Mouse (Mus musculus) neural tube, embryonic 13.5 days (tissue): ENCODE data around the gene Xlr4b. TPM values are rescaled to one million over a fixed set of nuclear protein-coding genes. Genes with fewer than 3 reads are reported as not detected.
A peak's percentile ranks its signal among the peaks of the same experiment; 100 is the strongest.
"Not testable (repeated sequence)": the region's sequence is repeated elsewhere in the genome, so short reads cannot be mapped to it uniquely, and the experiment has no call there.

Source experiments
- ATAC-seq: fragments of 200-750 bp; cut with Nextera tagmentation; 2 replicates; pipeline ENCODE4 v1.8.0; 2017; ENCODE audit warnings: low read depth, mild to moderate bottlenecking, moderate TSS enrichment, moderate library complexity
- H3K27ac ChIP-seq: fragments of 300-500 bp; sonication (generic); replicated peaks from 2 replicates; pipeline ENCODE4 v1.5.1; 2015; ENCODE audit warnings: moderate library complexity, mild to moderate bottlenecking, inconsistent platforms
- H3K27me3 ChIP-seq: fragments of 300-500 bp; sonication (generic); 2 replicates; pipeline ENCODE4 v1.6.1; 2015; ENCODE audit warnings: mild to moderate bottlenecking, inconsistent platforms
- H3K36me3 ChIP-seq: fragments of 300-500 bp; sonication (generic); 2 replicates; pipeline ENCODE4 v1.6.1; 2015; ENCODE audit warnings: mild to moderate bottlenecking, inconsistent platforms
- H3K4me1 ChIP-seq: fragments of 300-500 bp; sonication (generic); replicated peaks from 2 replicates; pipeline ENCODE4 v1.6.1; 2015; ENCODE audit warnings: inconsistent platforms
- H3K4me2 ChIP-seq: fragments of 300-500 bp; sonication (generic); 2 replicates; pipeline ENCODE4 v1.6.1; 2015; ENCODE audit warnings: inconsistent platforms, mild to moderate bottlenecking, moderate library complexity
- H3K4me3 ChIP-seq: fragments of 300-500 bp; sonication (generic); 2 replicates; pipeline ENCODE4 v1.5.1; 2015; ENCODE audit warnings: mild to moderate bottlenecking, inconsistent platforms
- H3K9ac ChIP-seq: fragments of 300-500 bp; sonication (generic); 2 replicates; pipeline ENCODE4 v1.6.1; 2015; ENCODE audit warnings: moderate library complexity, mild to moderate bottlenecking, inconsistent platforms
- H3K9me3 ChIP-seq: fragments of 300-500 bp; sonication (generic); 2 replicates; pipeline ENCODE4 v1.6.1; 2016; ENCODE audit warnings: inconsistent platforms
- WGBS: fragments of 180-500 bp; shearing (Covaris S2); methylation state at CpG from one replicate; pipeline ENCODE4 v1.1.7; 2015; 5-methylcytosine and 5-hydroxymethylcytosine counted together
- polyA plus RNA-seq: library from polyadenylated mRNA; unstranded; fragments of >200 nt; fragmentation: Nextera tagmentation; extraction: Ambion mirVana; gene quantifications from 2 replicates; pipeline ENCODE4 v1.2.1, GENCODE M21; 2015

Gene Xlr4b
- polyA plus RNA-seq = 0.74 and 1.2 TPM in 2 replicates

DNA sequence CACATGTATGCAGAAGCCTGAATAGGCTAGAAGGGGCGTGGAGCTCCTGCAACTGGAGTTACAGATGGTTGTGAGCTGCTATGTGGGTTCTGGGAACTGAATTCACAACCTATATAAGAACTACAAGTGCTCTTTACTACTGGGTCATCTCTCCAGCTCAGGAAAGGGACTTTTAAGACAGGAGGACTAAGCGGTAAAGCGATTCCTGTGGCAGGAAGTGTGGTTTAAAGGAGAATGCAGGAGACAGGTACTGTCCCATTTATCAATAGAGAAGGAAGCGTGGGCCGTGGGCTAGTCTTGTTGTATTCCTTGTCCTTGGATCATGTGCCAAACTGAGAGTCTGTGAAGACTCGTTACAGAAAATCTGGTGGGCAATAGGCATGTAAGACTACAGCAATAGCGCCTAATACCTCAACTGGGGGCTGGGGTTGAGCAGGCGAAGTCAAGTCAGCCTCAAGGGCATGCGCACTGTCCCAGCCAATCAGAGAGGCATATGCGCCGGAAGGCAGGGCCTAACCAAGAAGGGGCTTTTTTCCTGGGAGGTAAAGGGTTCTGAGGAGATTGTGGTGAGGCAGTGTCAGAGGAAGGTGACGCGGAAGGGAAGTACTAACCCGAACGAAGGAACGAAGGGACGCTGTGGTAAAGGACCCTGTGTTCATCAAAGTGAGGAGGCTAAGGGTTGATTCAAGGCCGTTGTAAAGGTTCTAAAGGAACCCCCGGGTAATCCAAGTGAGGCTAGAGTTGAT is at the start of gene Xlr4b:
Gene Xlr4b (plus strand): TSS at position 515 of the 746 bp plus-strand sequence.
- H3K36me3 ChIP-seq, H3K27ac ChIP-seq, H3K4me2 ChIP-seq, H3K4me1 ChIP-seq, H3K4me3 ChIP-seq, H3K9me3 ChIP-seq, H3K27me3 ChIP-seq, ATAC-seq, H3K9ac ChIP-seq: not testable (repeated sequence)
- 84% methylated on average over 19 of the region's 19 CpGs for WGBS

DNA sequence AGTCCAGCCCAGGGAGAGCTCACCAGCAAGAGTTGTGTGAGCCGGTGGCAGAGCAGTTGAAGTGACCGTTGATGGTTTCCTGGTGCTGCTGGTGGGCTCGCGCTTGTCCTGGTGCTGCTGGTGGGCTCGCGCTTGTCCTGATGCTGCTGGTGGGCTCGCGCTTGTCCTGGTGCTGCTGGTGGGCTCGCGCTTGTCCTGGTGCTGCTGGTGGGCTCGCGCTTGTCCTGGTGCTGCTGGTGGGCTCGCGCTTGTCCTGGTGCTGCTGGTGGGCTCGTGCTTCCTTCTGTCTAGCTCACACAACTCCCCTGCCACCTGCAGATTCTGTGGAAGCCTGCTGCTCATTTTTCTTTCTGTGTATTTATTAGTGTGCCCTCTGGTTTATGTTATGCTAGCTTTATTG is 37.2 kb upstream of the Xlr4b start, which contains the start of gene Spin2d:
Gene Spin2d (minus strand): TSS at position 101 of the 400 bp plus-strand sequence.
- not testable (repeated sequence) for H3K27ac ChIP-seq, H3K27me3 ChIP-seq, H3K36me3 ChIP-seq, H3K4me2 ChIP-seq, H3K4me3 ChIP-seq, ATAC-seq, H3K9ac ChIP-seq, H3K4me1 ChIP-seq, H3K9me3 ChIP-seq
- 97% methylated on average over 4 of the region's 15 CpGs for WGBS

DNA sequence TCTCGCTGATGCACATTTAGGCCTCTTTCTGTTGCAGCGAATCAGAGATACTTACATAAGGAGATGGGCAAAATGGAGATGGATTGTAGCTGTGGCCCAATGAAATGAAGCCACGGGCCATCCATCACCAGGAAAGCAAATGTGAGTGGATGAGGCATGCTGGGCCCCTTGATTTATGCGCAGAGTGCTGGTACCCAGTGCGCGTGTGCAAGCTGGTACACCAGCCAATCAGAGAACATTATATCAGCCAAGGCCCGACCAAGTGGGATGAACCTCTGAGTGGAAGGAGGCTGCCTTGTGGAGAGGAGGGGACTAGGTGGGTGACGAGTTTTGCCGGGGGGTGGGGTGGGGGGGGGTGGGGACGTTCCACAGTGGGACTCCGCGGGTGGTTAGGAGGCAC is 22.2 kb upstream of the Xlr4b start, which contains the start of gene Xlr3b:
Gene Xlr3b (plus strand): TSS at position 274 of the 400 bp plus-strand sequence.
- H3K36me3 ChIP-seq, H3K4me1 ChIP-seq, H3K4me2 ChIP-seq, H3K9me3 ChIP-seq, H3K27me3 ChIP-seq, H3K9ac ChIP-seq, H3K27ac ChIP-seq, H3K4me3 ChIP-seq: not testable (repeated sequence)
- ATAC-seq = peak; percentile 67
- 73% methylated on average over 12 of the region's 12 CpGs for WGBS

DNA sequence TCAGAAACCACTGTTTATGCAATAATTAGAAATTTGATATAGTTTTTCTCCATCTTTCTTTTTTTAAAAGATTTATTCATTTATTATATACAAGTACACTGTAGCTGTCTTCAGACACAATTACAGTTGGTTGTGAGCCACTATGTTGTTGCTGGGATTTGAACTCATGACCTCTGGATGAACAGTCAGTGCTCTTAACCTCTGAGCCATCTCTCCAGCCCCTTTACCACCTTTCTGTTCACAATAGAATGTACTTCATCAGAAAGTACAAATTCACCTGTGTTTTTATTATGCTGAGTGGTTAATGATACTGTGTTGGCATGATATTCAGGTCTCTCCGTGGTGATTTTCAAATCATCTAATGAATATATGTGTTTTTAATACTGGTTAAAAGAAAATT is 11.2 kb downstream of the Xlr4b start:
- Histone ChIP-seq H3K27ac (no peak overlapping the region), H3K9ac (no peak overlapping the region), H3K4me2 (no peak overlapping the region), H3K4me3 (no peak overlapping the region), H3K27me3 (no peaks in the 10 kb centered on the region), H3K36me3 (no peaks in the 10 kb centered on the region), H3K9me3 (no peaks in the 10 kb centered on the region), H3K4me1 (peaks cover 8% of the 10 kb centered on the region)
- 57% methylated on average over 1 of the region's 1 CpGs for WGBS
- no peak for ATAC-seq

DNA sequence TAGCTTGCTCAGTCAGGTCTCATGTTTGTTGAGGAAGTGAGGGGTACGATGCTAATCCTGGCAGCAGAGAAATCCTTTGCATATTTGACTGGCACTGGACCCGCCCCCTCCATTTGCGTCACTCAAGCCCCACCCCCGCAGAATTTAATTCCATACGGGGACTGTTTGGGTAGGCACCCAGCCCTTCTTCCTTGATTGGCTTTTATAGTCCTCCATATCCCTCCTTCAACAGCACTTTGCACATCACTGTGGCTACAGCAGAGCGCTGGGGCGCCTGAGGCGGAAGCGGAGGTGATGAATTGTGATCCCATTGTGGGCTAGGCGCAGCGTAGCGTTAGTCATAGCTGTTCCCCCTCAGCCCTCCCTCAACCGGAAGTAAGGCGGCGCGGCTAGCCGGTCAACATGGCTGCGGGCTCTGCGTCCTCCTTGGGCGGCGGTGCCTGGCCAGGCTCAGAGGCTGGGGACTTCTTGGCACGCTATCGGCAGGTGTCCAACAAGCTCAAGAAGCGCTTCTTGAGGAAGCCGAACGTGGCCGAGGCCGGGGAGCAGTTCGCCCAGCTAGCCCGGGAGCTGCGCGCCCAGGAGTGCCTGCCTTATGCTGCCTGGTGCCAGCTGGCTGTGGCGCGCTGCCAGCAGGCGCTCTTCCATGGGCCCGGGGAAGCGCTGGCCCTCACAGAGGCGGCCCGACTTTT is 13.9 kb downstream of the Xlr4b start, which contains the start of gene F8a:
Gene F8a (plus strand): TSS at position 378 of the 692 bp plus-strand sequence.
- H3K27me3 ChIP-seq = no peaks in the 10 kb centered on the region
- peak within 1 kb of the TSS; percentile 62 for H3K4me3 ChIP-seq
- H3K27ac ChIP-seq = peak within 1 kb of the TSS; percentile 96
- peaks cover 20% of the 10 kb centered on the region for H3K4me1 ChIP-seq
- H3K4me2 ChIP-seq = peak within 1 kb of the TSS; percentile 66
- H3K36me3 ChIP-seq = no peaks in the 10 kb centered on the region
- 12% methylated on average over 39 of the region's 39 CpGs for WGBS
- peak within 1 kb of the TSS; percentile 83 for H3K9ac ChIP-seq
- H3K9me3 ChIP-seq = no peaks in the 10 kb centered on the region
- peak; percentile 98 for ATAC-seq

DNA sequence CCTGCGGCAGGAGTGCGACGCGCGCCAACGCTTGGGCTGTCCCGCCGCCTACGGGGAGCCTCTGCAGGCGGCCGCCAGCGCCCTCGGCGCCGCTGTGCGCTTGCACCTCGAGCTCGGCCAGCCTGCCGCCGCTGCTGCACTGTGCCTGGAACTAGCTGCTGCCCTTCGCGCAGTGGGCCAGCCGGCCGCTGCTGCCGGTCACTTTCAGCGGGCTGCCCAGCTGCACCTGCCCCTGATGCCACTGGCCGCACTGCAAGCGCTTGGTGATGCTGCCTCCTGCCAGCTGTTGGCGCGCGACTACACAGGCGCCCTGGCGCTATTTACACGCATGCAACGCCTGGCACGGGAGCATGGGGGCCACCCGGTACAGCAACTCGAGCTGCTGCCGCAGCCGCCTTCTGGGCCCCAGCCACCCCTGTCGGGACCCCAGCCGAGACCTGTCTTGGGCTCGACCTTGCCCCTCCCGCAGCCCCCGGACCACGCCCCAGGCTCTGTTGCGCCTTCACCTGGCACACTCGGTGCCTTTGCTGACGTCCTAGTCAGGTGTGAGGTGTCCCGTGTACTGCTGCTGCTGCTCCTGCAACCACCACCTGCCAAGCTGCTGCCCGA is 14.6 kb downstream of the Xlr4b start:
- no peaks in the 10 kb centered on the region for H3K9me3 ChIP-seq
- peak overlapping the region; percentile 96 for H3K27ac ChIP-seq
- 30% methylated on average over 39 of the region's 51 CpGs for WGBS
- peak overlapping the region; percentile 62 for H3K4me3 ChIP-seq
- H3K4me2 ChIP-seq = peak overlapping the region; percentile 66
- H3K9ac ChIP-seq = peak overlapping the region; percentile 83
- H3K27me3 ChIP-seq = no peaks in the 10 kb centered on the region
- peaks cover 20% of the 10 kb centered on the region for H3K4me1 ChIP-seq
- peak; percentile 77 for ATAC-seq
- no peaks in the 10 kb centered on the region for H3K36me3 ChIP-seq

DNA sequence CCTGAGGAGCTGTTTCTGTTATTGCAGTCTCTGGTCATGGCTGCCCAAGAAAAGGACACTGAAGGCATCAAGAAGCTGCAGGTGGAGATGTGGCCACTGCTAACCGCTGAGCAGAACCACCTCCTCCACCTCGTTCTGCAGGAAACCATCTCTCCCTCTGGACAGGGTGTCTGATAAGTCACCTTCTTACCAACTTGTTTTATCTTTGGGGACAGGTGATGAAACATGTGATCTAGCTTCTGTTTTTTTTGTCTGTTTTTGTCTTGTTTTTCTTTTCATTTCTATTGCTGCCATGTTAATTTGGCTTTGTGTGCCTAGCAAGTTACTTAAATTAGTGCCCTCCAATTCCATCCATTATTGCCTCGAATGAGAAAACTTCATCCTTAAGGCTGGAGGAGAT is 15.2 kb downstream of the Xlr4b start:
- no peak for ATAC-seq
- WGBS = 34% methylated on average over 3 of the region's 3 CpGs
- Histone ChIP-seq H3K27ac (peak overlapping the region; percentile 96), H3K36me3 (no peaks in the 10 kb centered on the region), H3K4me1 (peaks cover 20% of the 10 kb centered on the region), H3K27me3 (no peaks in the 10 kb centered on the region), H3K4me2 (peak overlapping the region; percentile 66), H3K9ac (peak overlapping the region; percentile 83), H3K9me3 (no peaks in the 10 kb centered on the region), H3K4me3 (peak overlapping the region; percentile 62)

DNA sequence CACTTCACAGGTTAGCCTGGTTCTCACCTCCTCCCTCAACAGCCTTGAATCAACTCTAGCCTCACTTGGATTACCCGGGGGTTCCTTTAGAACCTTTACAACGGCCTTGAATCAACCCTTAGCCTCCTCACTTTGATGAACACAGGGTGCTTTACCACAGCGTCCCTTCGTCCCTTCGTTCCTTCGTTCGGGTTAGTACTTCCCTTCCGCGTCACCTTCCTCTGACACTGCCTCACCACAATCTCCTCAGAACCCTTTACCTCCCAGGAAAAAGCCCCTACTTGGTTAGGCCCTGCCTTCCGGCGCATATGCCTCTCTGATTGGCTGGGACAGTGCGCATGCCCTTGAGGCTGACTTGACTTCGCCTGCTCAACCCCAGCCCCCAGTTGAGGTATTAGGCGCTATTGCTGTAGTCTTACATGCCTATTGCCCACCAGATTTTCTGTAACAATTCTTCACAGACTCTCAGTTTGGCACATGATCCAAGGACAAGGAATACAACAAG is 28.7 kb downstream of the Xlr4b start, which contains the start of gene Xlr4c:
Gene Xlr4c (minus strand): TSS at position 310 of the 505 bp plus-strand sequence.
- not testable (repeated sequence) for H3K27ac ChIP-seq, H3K9me3 ChIP-seq, H3K36me3 ChIP-seq, H3K4me3 ChIP-seq, H3K4me1 ChIP-seq, H3K4me2 ChIP-seq, ATAC-seq, H3K9ac ChIP-seq, H3K27me3 ChIP-seq
- WGBS = 86% methylated on average over 14 of the region's 14 CpGs

DNA sequence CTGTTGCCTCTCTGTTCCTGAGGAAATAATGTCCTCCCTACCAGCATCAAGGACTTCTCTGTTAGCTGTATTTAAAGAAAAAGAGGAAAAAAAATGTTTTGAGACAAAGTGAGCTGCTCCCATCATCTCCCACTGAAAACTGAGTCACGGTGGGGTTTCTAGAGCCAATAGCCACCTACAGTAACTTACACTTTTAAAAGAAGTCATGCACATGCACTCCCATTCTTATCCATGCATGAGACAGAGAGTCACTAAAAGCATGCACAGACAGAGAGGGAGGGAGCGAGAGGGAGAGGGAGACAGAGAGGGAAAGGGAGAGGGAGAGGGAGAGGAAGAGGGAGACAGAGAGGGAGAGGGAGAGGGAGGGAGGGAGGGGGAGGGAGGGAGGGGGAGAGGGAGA is 48.3 kb downstream of the Xlr4b start:
- not testable (repeated sequence) for H3K36me3 ChIP-seq, H3K27me3 ChIP-seq, H3K4me2 ChIP-seq, H3K4me3 ChIP-seq, H3K9ac ChIP-seq, H3K9me3 ChIP-seq, H3K4me1 ChIP-seq, ATAC-seq, H3K27ac ChIP-seq
- WGBS = 88% methylated on average over 1 of the region's 2 CpGs

DNA sequence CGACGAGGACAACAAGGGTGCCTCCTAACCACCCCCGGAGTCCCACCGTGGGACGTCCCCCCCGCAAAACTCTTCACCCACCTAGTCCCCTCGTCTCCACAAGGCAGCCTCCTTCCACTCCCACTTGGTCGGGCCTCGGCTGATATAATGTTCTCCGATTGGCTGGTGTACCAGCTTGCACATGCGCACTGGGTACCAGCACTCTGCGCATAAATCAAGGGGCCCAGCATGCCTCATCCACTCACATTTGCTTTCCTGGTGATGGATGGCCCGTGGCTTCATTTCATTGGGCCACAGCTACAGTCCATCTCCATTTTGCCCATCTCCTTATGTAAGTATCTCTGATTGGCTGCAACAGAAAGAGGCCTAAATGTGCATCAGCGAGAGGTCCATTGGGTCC is 51.1 kb downstream of the Xlr4b start, which contains the start of gene Xlr3c:
Gene Xlr3c (minus strand): TSS at position 121 of the 400 bp plus-strand sequence.
- H3K9ac ChIP-seq, H3K4me2 ChIP-seq, H3K9me3 ChIP-seq, H3K27ac ChIP-seq, ATAC-seq, H3K27me3 ChIP-seq, H3K4me3 ChIP-seq, H3K4me1 ChIP-seq, H3K36me3 ChIP-seq: not testable (repeated sequence)
- 88% methylated on average over 14 of the region's 14 CpGs for WGBS
